Mouse (Mus musculus) heart, embryonic 14.5 days (tissue): ENCODE data around the gene Spata46. TPM values are rescaled to one million over a fixed set of nuclear protein-coding genes. Genes with fewer than 3 reads are reported as not detected.

Experiments used
- ATAC-seq: fragments of 200-750 bp; cut with Nextera tagmentation; 2 replicates; pipeline ENCODE4 v1.8.0; 2017; ENCODE audit warnings: low read depth, moderate TSS enrichment; ENCODE audit not compliant: insufficient number of reproducible peaks, insufficient read depth, low FRiP score
- H3K27ac ChIP-seq, 2 experiments: fragments of 200-500 bp in 1 of 2; fragments of 300-500 bp in 1 of 2; sonication (generic) in 1 of 2; replicated peaks in 1 of 2; 2 replicates each; pipeline ENCODE4 v1.5.1; 2012 to 2014; ENCODE audit warnings: low read depth in 2 of 2, low read length in 2 of 2, control low read depth in 1 of 2, mild to moderate bottlenecking in 1 of 2, mixed read lengths in 1 of 2; ENCODE audit not compliant: control insufficient read depth in 1 of 2, insufficient read depth in 1 of 2
- H3K27me3 ChIP-seq: fragments of 300-500 bp; sonication (generic); 2 replicates; pipeline ENCODE4 v1.6.1; 2014; ENCODE audit warnings: mild to moderate bottlenecking, low read length, control low read depth; ENCODE audit not compliant: control insufficient read depth, insufficient read depth
- H3K36me3 ChIP-seq: fragments of 300-500 bp; sonication (generic); 2 replicates; pipeline ENCODE4 v1.6.1; 2014; ENCODE audit warnings: mild to moderate bottlenecking, control low read depth, low read length, mixed read lengths; ENCODE audit not compliant: control insufficient read depth, insufficient read depth
- H3K4me1 ChIP-seq, 2 experiments: fragments of 200-500 bp in 1 of 2; fragments of 300-500 bp in 1 of 2; sonication (generic) in 1 of 2; 2 replicates each; pipeline ENCODE4 v1.6.1; 2012 to 2014; ENCODE audit warnings: low read length in 2 of 2, control low read depth in 1 of 2, mixed read lengths in 1 of 2; ENCODE audit not compliant: control insufficient read depth in 2 of 2, insufficient read depth in 2 of 2
- H3K4me2 ChIP-seq: fragments of 300-500 bp; sonication (generic); 2 replicates; pipeline ENCODE4 v1.6.1; 2014; ENCODE audit warnings: mild to moderate bottlenecking, low read length
- H3K4me3 ChIP-seq, 2 experiments: fragments of 200-500 bp in 1 of 2; fragments of 300-500 bp in 1 of 2; sonication (generic) in 1 of 2; 2 replicates each; pipeline ENCODE4 v1.5.1; 2012 to 2014; ENCODE audit warnings: low read length in 2 of 2, mild to moderate bottlenecking in 2 of 2, control low read depth in 1 of 2, low read depth in 1 of 2, moderate library complexity in 1 of 2; ENCODE audit not compliant: control insufficient read depth in 1 of 2, insufficient read depth in 1 of 2
- H3K9ac ChIP-seq: fragments of 300-500 bp; sonication (generic); 2 replicates; pipeline ENCODE4 v1.6.1; 2014; ENCODE audit warnings: mild to moderate bottlenecking, low read length
- H3K9me3 ChIP-seq: fragments of 300-500 bp; sonication (generic); 2 replicates; pipeline ENCODE4 v1.6.1; 2016; ENCODE audit warnings: low read length, control low read depth; ENCODE audit not compliant: control insufficient read depth
- WGBS: fragments of 180-500 bp; shearing (Covaris S2); extraction: QIAGEN DNeasy Blood & Tissue Kit; methylation state at CpG from one replicate; pipeline ENCODE4 v1.1.7; 2014; 5-methylcytosine and 5-hydroxymethylcytosine counted together
- polyA plus RNA-seq: library from polyadenylated mRNA; unstranded; fragments of >200 nt; fragmentation: Nextera tagmentation; extraction: Ambion mirVana; gene quantifications from 2 replicates; pipeline ENCODE4 v1.2.1, GENCODE M21; 2014

The Spata46 gene
- polyA plus RNA-seq, 1 experiment from 2014 or later, result 1.6 TPM

DNA sequence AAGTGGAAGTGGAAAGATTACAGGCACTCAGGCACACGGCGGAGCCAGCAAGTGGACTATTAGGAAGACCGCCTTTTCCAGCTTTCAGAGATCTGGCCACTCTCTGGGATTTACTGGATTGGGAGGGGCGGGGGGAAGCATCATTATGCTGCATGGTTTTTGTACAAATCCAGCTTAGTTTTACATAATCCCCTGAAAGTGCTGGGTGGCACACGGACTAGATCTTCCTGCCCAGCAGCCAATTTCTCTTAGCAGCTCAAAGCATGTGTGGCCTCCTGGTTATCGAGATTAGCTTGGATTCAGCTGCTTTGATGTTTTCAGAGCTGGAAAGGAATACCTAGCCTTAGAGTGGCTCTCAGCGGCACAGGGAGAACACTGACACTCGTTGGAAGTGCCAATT lies 34.5 kb downstream of the Spata46 start:
- 59% methylated on average over 8 of the region's 8 CpGs for WGBS
- no peak overlapping the region for H3K9ac ChIP-seq
- no peak for ATAC-seq

GRCm38 (mm10) chr1:170343906-170344305 lies 35.3 kb downstream of the Spata46 start:
- Histone ChIP-seq H3K4me3 (no peak overlapping the region), H3K36me3 (0 out of 2 replicates have a peak, but pooled peaks cover under 1% of the 10 kb centered on the region), H3K27ac (no peak overlapping the region), H3K4me2 (no peak overlapping the region), H3K9ac (no peak overlapping the region), H3K9me3 (no peaks in the 10 kb centered on the region), H3K4me1 (peaks cover 2 to 9% of the 10 kb centered on the region in 2 experiments; a peak in 3 of 4 replicates), H3K27me3 (no peaks in the 10 kb centered on the region)
- ATAC-seq, result no peak
- WGBS, result 99% methylated on average over 4 of the region's 4 CpGs

More for the DNA sequence above, 34.5 kb downstream of the Spata46 start:
- Histone ChIP-seq H3K4me3 (no peak overlapping the region), H3K4me1 (peaks cover 2 to 9% of the 10 kb centered on the region in 2 experiments; a peak in 3 of 4 replicates), H3K4me2 (no peak overlapping the region), H3K27me3 (no peaks in the 10 kb centered on the region), H3K36me3 (peaks cover 2% of the 10 kb centered on the region; the same call in 1 of the 2 replicates), H3K9me3 (no peaks in the 10 kb centered on the region), H3K27ac (no peak overlapping the region)

DNA sequence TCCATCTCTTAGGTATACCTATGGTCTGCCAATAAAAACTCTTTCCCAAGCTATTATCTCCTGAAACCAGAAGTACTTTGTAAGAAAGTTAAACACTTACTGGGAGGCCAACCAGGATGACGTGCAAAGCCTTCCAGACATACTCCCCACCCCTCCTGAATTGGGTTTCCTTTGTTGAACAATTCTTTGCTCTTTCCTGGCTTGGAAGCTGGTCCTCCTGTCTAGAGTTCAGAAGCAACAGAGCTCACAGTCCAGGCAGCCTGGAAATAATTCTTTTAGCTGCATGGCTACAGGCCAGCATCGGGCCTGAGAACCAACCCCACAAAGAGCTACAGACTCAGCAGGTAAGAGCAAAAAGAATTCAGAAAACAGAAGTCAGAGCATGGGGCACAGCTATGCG lies 37.7 kb downstream of the Spata46 start:
- ATAC-seq, result peak; percentile 64
- Histone ChIP-seq H3K9me3 (no peaks in the 10 kb centered on the region), H3K27ac (peak overlapping the region in 1 of 2 experiments; percentile 39; a peak in 1 of 4 replicates), H3K9ac (no peak overlapping the region), H3K36me3 (0 out of 2 replicates have a peak, but pooled peaks cover 3% of the 10 kb centered on the region), H3K27me3 (no peaks in the 10 kb centered on the region), H3K4me3 (no peak overlapping the region), H3K4me1 (peaks cover 2 to 9% of the 10 kb centered on the region in 2 experiments; a peak in 3 of 4 replicates), H3K4me2 (no peak overlapping the region)
- 77% methylated on average over 3 of the region's 3 CpGs for WGBS

DNA sequence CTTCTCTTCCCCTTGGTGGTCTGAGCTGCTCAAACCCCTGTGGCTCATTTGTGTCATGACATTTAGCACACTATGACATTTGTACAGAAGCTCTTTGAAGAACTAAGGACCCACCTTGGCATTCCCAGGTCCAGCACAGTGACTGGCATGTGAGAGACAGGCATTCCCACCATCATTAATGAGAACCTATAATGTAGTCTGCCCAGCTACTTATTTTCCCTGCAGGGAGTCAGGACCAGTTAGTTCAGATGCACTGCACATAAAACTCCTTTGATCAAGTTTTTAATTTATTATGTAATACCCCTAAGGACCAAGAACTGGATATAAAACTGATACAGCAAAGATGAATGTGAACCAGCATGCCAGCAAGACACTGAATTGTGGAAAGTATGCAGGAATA lies 42.5 kb downstream of the Spata46 start:
- 0 out of 2 replicates have a peak, but pooled peaks cover 3% of the 10 kb centered on the region for H3K36me3 ChIP-seq
- no peaks in the 10 kb centered on the region for H3K9me3 ChIP-seq
- H3K9ac ChIP-seq, result no peak overlapping the region
- H3K4me1 ChIP-seq, result peaks cover 0 to 2% of the 10 kb centered on the region in 2 experiments; a peak in 1 of 4 replicates
- H3K4me2 ChIP-seq, result no peak overlapping the region
- H3K27ac ChIP-seq, result no peak overlapping the region
- no peak overlapping the region for H3K4me3 ChIP-seq
- H3K27me3 ChIP-seq, result no peaks in the 10 kb centered on the region
- ATAC-seq, result no peak

DNA sequence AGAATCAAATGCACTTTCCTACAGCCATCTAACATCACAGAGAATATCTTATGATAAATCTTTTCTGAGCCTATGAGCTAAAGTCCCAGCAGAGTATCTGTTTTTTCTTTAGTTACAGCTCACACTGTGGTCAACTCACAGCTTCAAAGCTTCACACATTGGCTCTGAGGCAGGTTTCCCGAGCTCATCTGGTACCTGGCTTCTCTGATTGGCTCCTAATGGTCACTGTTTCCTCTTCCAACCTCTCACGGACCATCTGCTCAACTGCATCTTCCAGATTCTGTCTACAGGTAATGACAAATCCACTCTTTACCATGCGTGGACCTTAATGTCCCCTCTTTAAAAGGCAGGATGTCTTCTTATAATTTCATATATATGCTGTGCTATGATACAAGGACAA lies 44.7 kb downstream of the Spata46 start:
- Histone ChIP-seq H3K4me3 (no peak overlapping the region), H3K9ac (no peak overlapping the region), H3K27ac (no peak overlapping the region), H3K4me2 (no peak overlapping the region), H3K27me3 (no peaks in the 10 kb centered on the region), H3K9me3 (no peaks in the 10 kb centered on the region), H3K4me1 (no peaks in the 10 kb centered on the region; a peak in 1 of 4 replicates), H3K36me3 (0 out of 2 replicates have a peak, but pooled peaks cover 3% of the 10 kb centered on the region)
- ATAC-seq, result no peak
- WGBS, result 72% methylated on average over 3 of the region's 3 CpGs

DNA sequence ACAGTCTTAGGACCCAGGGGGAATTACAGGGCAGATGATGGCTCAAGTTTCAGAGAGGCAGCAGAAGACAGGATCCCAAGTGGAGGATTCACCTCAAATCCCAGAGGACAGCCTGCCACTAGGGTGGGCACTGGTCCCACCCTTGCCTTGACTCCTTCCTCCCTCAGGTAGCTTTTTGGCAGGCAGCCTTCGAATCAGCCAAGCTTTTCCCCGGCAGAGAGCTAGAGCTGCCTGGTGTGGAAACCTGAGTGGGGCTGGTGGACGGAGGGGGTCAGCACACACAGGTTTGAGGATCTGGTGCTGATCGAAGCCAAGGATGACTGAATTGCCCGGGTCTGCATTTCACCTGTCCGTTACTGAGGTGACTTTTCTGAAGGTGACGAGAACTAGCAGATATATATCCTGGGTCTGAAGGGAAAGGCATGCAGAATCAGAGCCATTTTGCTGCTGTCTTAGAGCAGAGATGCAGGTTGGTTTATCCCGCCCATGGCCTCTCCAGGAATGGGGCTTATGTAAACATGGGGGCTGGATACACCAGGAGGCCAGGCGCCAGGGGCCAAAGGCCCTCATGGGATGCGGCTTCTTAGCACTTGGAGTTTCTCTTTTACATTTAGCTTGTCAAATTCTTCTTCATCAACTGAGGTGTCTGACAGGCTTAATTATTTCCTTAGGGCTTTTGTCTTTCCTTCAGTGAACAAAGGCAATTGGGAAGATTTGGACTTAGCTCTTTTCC lies 51.7 kb downstream of the Spata46 start:
- ATAC-seq, result no peak
- 67% methylated on average over 10 of the region's 10 CpGs for WGBS
- Histone ChIP-seq H3K27me3 (no peaks in the 10 kb centered on the region), H3K4me3 (no peak overlapping the region), H3K4me1 (peaks cover 3 to 7% of the 10 kb centered on the region in 2 experiments; a peak in 3 of 4 replicates), H3K9ac (no peak overlapping the region), H3K36me3 (no peaks in the 10 kb centered on the region), H3K9me3 (no peaks in the 10 kb centered on the region), H3K27ac (no peak overlapping the region), H3K4me2 (no peak overlapping the region)
